Mouse (Mus musculus) cerebellum, postnatal 10 days (tissue): ENCODE measurements at regions not wholly inside any gene's neighbourhood (a gene's known extent, or its start where the extent isn't known, plus 50 kb on each side); places are given as distances from the start of the nearest gene placed in this dataset.

Source experiments
- DNase-seq, 2 experiments: peaks; one replicate each; pipeline ENCODE4 v3.0.0; 2021; ENCODE audit warnings: mixed read lengths in 2 of 2

DNA sequence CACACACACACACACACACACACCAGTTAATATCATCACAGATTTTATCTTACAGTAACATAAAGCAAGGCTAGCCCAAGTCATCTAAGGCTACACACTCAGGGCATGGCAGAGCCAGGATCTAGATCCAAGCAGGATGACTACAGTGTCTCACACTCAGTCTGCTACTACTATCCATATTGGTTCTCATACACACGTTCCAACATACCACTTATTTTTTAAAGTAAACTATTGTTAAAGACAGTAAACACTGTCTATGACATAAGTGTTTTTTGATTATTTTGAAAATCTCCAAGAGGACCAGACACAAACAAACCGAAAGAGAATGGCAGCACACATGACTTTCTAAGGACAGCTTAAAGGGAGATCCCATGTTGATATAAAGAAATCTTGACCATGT lies 306.3 kb downstream of the Gm11361 start:
- DNase-seq: no peak

DNA sequence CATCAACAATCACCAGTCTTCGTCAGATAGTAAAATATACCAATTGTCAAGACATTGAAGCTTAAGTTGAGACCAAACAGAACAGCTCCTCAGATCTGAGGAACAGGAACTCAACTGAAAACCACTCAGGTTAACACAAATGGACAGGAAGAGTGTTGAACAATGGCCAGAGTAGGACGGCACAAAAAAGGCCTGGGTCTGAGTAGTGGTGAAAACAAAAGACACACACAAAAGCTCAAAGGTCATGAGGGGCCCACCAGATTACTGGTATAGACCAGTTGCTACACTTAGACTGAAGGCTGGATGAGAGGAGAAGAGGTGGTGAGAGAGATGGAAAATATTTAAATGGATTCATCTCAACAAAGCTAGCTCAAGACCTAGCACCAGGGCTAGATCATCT lies 302.8 kb downstream of the Gm11361 start:
- no peak for DNase-seq

- DNase-seq: no peak
Observed at GRCm38 (mm10) chr13:28557032-28557570, 299.8 kb downstream of the Gm11361 start.

GRCm38 (mm10) chr13:28556385-28556938 lies 299.1 kb downstream of the Gm11361 start:
- no peak for DNase-seq

DNA sequence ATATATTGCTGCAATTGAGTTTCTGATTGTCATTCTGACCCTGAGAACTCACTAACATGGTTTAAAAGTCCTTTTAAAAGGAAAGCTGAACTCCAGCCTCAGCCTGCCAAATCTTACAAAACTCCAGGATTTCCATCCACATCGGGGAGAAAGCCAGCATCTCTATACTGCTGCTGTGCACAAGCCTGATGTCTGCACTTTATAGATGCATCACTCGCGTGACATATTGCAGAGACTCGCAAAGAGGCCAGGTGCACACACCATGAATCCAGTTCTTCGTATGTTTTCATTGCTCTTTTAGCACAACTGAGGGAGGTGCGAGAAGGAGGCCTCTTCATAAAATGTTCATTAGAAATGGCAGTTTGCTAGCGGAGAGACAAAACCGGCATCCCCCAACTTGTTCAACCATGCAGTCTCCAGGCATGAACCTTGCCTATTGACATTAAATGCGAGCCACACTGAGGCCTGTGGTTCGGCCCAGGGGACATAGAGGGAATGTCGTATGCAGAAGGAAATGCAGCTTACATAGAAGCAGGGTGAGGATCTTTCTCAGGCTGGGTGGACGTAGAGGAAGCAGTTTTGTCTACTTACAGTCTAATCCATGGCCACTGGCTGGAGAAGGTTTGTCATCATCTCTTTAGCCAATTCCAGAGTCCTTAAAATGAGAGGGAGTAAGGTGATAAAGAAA lies 297.0 kb downstream of the Gm11361 start:
- DNase-seq: no peak

- peak; percentile 21 to 34 for DNase-seq
Observed at GRCm38 (mm10) chr13:28552974-28553750, 295.8 kb downstream of the Gm11361 start.

DNA sequence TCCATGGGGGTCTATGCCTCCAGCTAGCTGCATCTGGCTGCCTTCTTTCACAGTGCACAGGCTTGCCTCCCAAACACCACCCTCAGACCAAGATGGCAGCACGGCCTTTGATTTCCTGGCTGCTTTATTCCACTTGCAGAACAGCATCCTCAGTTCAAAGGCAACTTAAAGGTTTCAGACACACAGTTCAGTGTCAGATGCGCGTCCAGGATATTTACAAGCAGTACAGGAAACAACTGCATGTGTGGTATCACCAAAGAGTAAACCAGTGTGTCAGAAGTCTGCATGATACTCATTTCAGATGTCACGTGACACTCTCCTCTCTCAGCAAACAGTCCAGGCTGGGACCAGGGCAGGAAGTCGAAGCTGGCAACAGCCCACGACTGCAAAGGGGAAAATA lies 294.2 kb downstream of the Gm11361 start:
- DNase-seq: no peak

DNA sequence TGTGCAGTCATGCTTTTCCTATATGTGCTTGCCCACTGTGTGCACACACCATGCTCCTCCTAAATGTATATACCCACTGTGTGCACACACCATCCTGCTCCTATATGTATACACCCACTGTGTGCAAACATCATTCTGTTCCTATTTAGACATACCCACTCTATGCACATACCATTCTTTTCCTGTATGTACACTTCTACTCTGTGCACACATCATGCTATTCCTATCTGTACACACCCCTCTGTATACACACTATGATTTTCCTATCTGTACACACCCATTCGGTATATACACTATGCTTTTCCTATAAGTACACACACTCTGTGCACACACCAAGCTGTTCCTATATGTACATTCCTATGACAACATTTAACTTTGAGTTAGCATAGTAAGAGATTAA lies 288.5 kb downstream of the Gm11361 start:
- DNase-seq: no peak

GRCm38 (mm10) chr13:28545337-28545736 lies 288.0 kb downstream of the Gm11361 start:
- DNase-seq: peak in 1 of 2 experiments; percentile 4

- no peak for DNase-seq
Observed at GRCm38 (mm10) chr13:28544819-28545180, 287.5 kb downstream of the Gm11361 start.

DNA sequence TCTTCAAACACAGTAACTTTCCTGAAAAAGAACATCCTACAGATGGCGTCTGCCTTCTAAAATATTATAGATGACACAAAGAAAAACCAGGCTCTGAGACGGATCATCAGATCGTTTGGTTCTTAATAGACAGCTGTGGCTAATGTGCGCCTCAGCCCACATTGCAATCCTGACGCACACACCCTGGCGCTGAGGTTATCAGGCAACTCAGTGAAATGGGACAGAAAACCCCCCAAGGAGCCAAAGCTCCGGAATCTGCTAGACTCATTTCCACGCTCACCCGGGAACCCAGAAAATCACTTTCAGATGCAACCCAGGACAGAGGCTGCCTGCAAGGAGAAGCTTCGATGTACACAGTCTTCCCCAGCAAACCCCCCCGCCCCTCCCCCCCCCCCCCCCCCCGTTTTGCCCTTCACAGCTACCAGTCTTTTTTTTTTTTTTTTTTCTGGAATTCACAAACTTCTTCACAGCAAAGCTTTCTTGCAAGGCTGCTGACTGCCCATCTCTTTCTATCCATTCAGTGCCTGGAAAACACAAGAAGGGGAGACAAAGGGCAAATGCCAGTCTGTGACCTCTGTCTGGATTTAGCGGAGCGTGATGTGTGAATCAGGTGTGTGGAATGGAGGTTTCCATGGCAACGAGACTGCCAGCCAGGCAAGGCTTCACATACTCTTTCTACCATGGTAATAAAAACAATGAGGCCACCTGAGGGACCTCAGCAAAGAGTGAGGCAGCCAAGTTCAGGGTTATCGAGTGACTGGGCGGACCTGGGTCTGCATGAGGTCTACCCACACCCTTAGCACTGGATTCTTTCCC lies 286.9 kb downstream of the Gm11361 start:
- peak; percentile 73 to 74 for DNase-seq

- DNase-seq: no peak
Observed at GRCm38 (mm10) chr13:28541607-28542006, 284.3 kb downstream of the Gm11361 start.

- no peak for DNase-seq
Observed at GRCm38 (mm10) chr13:28533080-28533479, 275.8 kb downstream of the Gm11361 start.

- peak; percentile 79 to 86 for DNase-seq
Observed at GRCm38 (mm10) chr13:28532278-28532677, 274.9 kb downstream of the Gm11361 start.

GRCm38 (mm10) chr13:28531534-28531999 lies 274.2 kb downstream of the Gm11361 start:
- peak; percentile 46 to 60 for DNase-seq

GRCm38 (mm10) chr13:28530947-28531346 lies 273.6 kb downstream of the Gm11361 start:
- DNase-seq: no peak

- no peak for DNase-seq
Observed at GRCm38 (mm10) chr13:28528898-28529511, 271.7 kb downstream of the Gm11361 start.

GRCm38 (mm10) chr13:28526299-28526698 lies 269.0 kb downstream of the Gm11361 start:
- DNase-seq: no peak

GRCm38 (mm10) chr13:28524411-28524810 lies 267.1 kb downstream of the Gm11361 start:
- no peak for DNase-seq

GRCm38 (mm10) chr13:28520127-28520482 lies 262.8 kb downstream of the Gm11361 start:
- DNase-seq: no peak

- peak; percentile 32 to 34 for DNase-seq
Observed at GRCm38 (mm10) chr13:28519383-28520126, 262.2 kb downstream of the Gm11361 start.

GRCm38 (mm10) chr13:28517161-28517560 lies 259.8 kb downstream of the Gm11361 start:
- no peak for DNase-seq
